Mouse (Mus musculus): ENCODE data around the gene Copb1. TPM values are rescaled to one million over a fixed set of nuclear protein-coding genes. Genes with fewer than 3 reads are reported as not detected.

The Copb1 gene
- total and polyA plus RNA-seq, 3 experiments: 50.1 to 405 (median 61.3) TPM

GRCm38 (mm10) chr7:114253885-114254833 is at the start of gene Copb1 (continued):
- no peak for TF ChIP-seq ZKSCAN1 (IDR thresholded peaks at IDR 0.05; ENCODE audit: low read depth, low read length)
- no peak for TF ChIP-seq BHLHE40 (IDR thresholded peaks at IDR 0.05; ENCODE audit: borderline replicate concordance, low read depth, low read length)
- TF ChIP-seq POLR2AphosphoS2 (IDR thresholded peaks at IDR 0.05; ENCODE audit: low read length): peak; percentile 51; the same call in 1 of the 2 replicates
- no peak for TF ChIP-seq E2F4 (IDR thresholded peaks at IDR 0.05; ENCODE audit: borderline replicate concordance, low read depth, low read length)
- TF ChIP-seq TCF12 (IDR thresholded peaks at IDR 0.05; ENCODE audit: low read depth, low read length): 0 out of 2 replicates have a peak, but pooled peaks have one; percentile 47
- no peak for TF ChIP-seq TAL1 (IDR thresholded peaks at IDR 0.05; ENCODE audit: low read length)

- H3K4me1 ChIP-seq (ENCODE audit: control insufficient read depth in 1 of 2, insufficient read depth in 2 of 2, low read length in 2 of 2): peaks cover 0 to 7% of the 10 kb centered on the region in 2 experiments; a peak in 1 of 4 replicates
- H3K36me3 ChIP-seq (ENCODE audit: control insufficient read depth in 1 of 2, insufficient read depth in 2 of 2, low read length in 2 of 2): peaks cover 0 to 3% of the 10 kb centered on the region in 2 experiments; a peak in 1 of 4 replicates
- no peak overlapping the region for H3K9ac ChIP-seq (ENCODE audit: control insufficient read depth, low read depth, low read length, poor library complexity, severe bottlenecking)
- peak; percentile 82 for DNase-seq (ENCODE audit: low read depth, low spot score)
- H3K9me3 ChIP-seq (replicated peaks; ENCODE audit: insufficient read depth, low read length): no peaks in the 10 kb centered on the region
- H3K27ac ChIP-seq (ENCODE audit: control insufficient read depth, low read depth, low read length): no peak overlapping the region
- no peaks in the 10 kb centered on the region for H3K79me2 ChIP-seq (ENCODE audit: control insufficient read depth, insufficient read depth, low read length, poor library complexity)
- H3K27me3 ChIP-seq (ENCODE audit: control insufficient read depth in 1 of 2, insufficient read depth in 2 of 2, low read length in 2 of 2): no peaks in the 10 kb centered on the region
- no peak overlapping the region for H3K4me3 ChIP-seq (ENCODE audit: control insufficient read depth in 1 of 2, insufficient read depth in 1 of 2, low read depth in 2 of 2, low read length in 2 of 2)
- TF ChIP-seq POLR2AphosphoS2 (IDR thresholded peaks at IDR 0.05; ENCODE audit: low read length): no peak
- TF ChIP-seq CTCF (IDR thresholded peaks at IDR 0.05 in 2 of 3, conservative IDR thresholded peaks at IDR 0.05 in 1 of 3; ENCODE audit: control insufficient read depth in 1 of 3, insufficient read depth in 1 of 3, low read depth in 2 of 3, low read length in 3 of 3, poor library complexity in 1 of 3, severe bottlenecking in 1 of 3): no peak
- TF ChIP-seq USF1 (IDR thresholded peaks at IDR 0.05; ENCODE audit: low read depth, low read length): peak; percentile 72
- no peak for TF ChIP-seq SMC3 (IDR thresholded peaks at IDR 0.05; ENCODE audit: low read depth, low read length)
- no peak for TF ChIP-seq CHD2 (IDR thresholded peaks at IDR 0.05; ENCODE audit: low read length)
- peak; percentile 70 for TF ChIP-seq RCOR1 (IDR thresholded peaks at IDR 0.05; ENCODE audit: low read depth, low read length)
- TF ChIP-seq SIN3A (IDR thresholded peaks at IDR 0.05; ENCODE audit: low read length): no peak
- TF ChIP-seq JUND (IDR thresholded peaks at IDR 0.05; ENCODE audit: low read depth, low read length): no peak
- TF ChIP-seq UBTF (IDR thresholded peaks at IDR 0.05; ENCODE audit: borderline replicate concordance, insufficient read depth, low read depth, low read length): no peak
- TF ChIP-seq CHD1 (IDR thresholded peaks at IDR 0.05; ENCODE audit: low read depth, low read length): no peak
- no peak for TF ChIP-seq ZMIZ1 (IDR thresholded peaks at IDR 0.05; ENCODE audit: low read depth, low read length)
- TF ChIP-seq ETS1 (IDR thresholded peaks at IDR 0.05; ENCODE audit: low read depth, low read length): peak; percentile 57; the same call in 1 of the 2 replicates
- TF ChIP-seq MAFK (IDR thresholded peaks at IDR 0.05; ENCODE audit: borderline replicate concordance, low read depth, low read length): no peak
- no peak for TF ChIP-seq GABPA (IDR thresholded peaks at IDR 0.05; ENCODE audit: low read depth, low read length)
- peak; percentile 43; the same call in 1 of the 2 replicates for TF ChIP-seq TCF12 (IDR thresholded peaks at IDR 0.05; ENCODE audit: low read depth, low read length)
- no peak for TF ChIP-seq MAZ (IDR thresholded peaks at IDR 0.05; ENCODE audit: low read depth, low read length)
- no peak for TF ChIP-seq MXI1 (IDR thresholded peaks at IDR 0.05; ENCODE audit: low read depth, low read length)
- peak; percentile 38; the same call in 1 of the 2 replicates for TF ChIP-seq TAL1 (IDR thresholded peaks at IDR 0.05; ENCODE audit: low read length)
- peak in 1 of 2 experiments; percentile 33; a peak in 1 of 4 replicates for TF ChIP-seq USF2 (IDR thresholded peaks at IDR 0.05; ENCODE audit: borderline replicate concordance in 1 of 2, insufficient read depth in 1 of 2, low read depth in 1 of 2, low read length in 2 of 2)
- no peak for TF ChIP-seq MEF2A (IDR thresholded peaks at IDR 0.05; ENCODE audit: extremely low read depth, insufficient replicate concordance, low read depth, low read length, poor library complexity, severe bottlenecking)
- TF ChIP-seq POLR2A (IDR thresholded peaks at IDR 0.05; ENCODE audit: control insufficient read depth in 1 of 2, insufficient read depth in 1 of 2, low read depth in 1 of 2, low read length in 2 of 2, poor library complexity in 1 of 2): no peak
- no peak for TF ChIP-seq KAT2A (conservative IDR thresholded peaks at IDR 0.05; ENCODE audit: low read depth, low read length)
- 0 out of 2 replicates have a peak, but pooled peaks have one; percentile 38 for TF ChIP-seq MYB (IDR thresholded peaks at IDR 0.05; ENCODE audit: low read depth, low read length)
- no peak for TF ChIP-seq ELF1 (IDR thresholded peaks at IDR 0.05; ENCODE audit: low read depth, low read length)
- TF ChIP-seq MAX (IDR thresholded peaks at IDR 0.05; ENCODE audit: low read length): 0 out of 2 replicates have a peak, but pooled peaks have one; percentile 37
- TF ChIP-seq ZC3H11A (IDR thresholded peaks at IDR 0.05; ENCODE audit: low read depth, low read length): no peak
- TF ChIP-seq MYC (IDR thresholded peaks at IDR 0.05; ENCODE audit: low read depth, low read length): 0 out of 2 replicates have a peak, but pooled peaks have one; percentile 34
- no peak for TF ChIP-seq TBP (IDR thresholded peaks at IDR 0.05; ENCODE audit: low read depth, low read length)
- no peak for TF ChIP-seq ZKSCAN1 (IDR thresholded peaks at IDR 0.05; ENCODE audit: low read depth, low read length)
- no peak for TF ChIP-seq ZNF384 (IDR thresholded peaks at IDR 0.05; ENCODE audit: low read depth, low read length)
These were observed 46.8 kb upstream of the Copb1 start for GRCm38 (mm10) chr7:114301293-114301782.
